Mouse (Mus musculus) gastrocnemius, adult 8-10 months (tissue): ENCODE results near the gene Apoe. TPM values are rescaled to one million over a fixed set of nuclear protein-coding genes. Genes with fewer than 3 reads are reported as not detected.

ENCODE experiments used
- DNase-seq, 2 experiments: peaks; one replicate each; pipeline ENCODE4 v3.0.0; 2022; ENCODE audit warnings: low spot score in 2 of 2
- total RNA-seq, 4 experiments: library from RNA; stranded (reverse); gene quantifications; 2 replicates each; pipeline ENCODE4 v1.2.4; 2022

The Apoe gene
- total RNA-seq, 4 experiments from 2014 or later: 18.8 to 67.9 (median 47.9) TPM

DNA sequence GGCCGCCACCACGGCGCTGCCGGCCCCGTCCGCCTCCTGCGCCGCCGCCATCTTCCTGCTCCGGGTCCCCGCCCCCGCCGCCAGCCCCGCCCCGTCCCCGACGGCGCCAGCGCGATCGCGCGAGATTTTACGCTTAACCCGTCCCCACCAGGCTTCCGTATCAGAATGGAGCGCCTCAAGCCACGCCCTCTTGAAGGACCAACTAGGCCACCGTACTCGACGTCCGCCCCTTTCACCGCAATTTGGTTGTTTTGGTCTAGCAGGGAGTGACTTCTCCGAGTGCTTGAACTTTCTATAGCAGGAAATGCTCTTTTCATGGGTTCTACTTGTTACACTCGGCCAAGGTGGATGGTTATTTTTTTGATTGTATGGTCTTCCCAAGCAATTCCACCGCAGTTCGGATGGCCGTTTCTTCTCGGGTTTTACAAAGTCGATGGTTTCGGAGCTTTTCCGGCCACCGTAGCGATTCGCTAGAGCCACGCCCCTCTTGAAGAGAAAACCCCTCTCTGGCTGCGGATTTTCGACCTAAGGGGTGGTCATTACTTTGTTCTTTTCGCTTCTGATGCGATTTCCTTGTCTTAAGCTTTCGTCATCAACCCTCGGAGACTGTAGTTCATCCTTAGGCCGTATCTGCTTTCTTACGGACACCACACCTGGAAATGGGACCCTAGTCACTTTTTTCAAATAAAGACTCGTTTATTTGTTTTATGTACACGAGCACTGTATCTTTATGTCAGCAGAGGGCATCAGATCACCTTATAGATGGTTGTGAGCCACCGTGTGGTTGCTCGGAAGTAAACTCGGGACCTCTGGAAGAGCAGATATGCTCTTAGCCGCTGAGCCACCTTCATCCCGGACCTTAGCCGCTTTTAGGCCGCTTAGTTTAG is 33.8 kb downstream of the Apoe start, which contains the start of gene Clptm1:
Gene Clptm1, minus strand, starts transcription at position 79 of the 887 bp plus-strand sequence.
- DNase-seq: peak; percentile 93 to 94

DNA sequence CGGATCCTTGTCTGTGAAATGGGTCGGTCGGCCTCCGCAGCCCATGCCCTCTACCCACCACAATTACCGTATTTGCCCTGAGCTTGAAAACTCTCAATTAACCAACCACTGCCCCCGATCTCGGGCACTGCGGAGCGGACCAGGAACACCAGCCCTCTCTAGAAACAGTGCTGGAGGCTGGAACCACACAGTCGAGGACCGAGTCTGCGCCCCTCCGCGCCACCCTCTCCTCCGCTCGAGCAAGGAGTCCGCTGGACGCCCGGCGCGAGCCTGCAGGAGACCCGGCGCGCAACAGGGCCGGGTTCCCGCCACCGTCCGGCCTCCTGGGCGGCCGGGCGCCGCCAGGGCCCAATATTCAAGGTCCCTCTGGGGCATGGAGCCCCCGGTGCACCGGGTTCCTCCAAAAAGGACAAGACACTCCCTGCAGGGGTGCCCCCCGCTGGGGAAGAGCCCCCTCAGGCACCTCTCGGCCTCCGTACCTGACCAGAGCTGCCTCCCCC is 34.5 kb downstream of the Apoe start:
- DNase-seq: no peak

DNA sequence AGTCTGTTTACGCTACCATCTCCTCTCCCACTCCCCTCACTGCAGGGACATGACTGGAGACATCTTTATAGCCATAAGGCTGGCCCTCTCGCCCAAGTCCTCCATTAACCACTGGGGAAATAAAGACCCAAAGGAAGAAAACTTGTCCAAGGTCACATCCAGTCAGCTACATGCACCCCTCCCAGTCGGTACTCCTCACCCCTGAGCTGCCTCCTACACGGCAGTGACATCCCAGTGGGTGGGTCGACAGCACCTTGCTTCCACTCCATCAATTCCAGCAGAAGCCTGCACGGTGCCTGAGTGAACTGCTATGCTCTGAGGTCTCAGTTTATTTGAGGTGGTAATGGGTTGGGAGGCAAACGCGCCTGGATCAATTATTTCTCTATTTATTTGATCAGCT is 35.0 kb downstream of the Apoe start:
- no peak for DNase-seq

DNA sequence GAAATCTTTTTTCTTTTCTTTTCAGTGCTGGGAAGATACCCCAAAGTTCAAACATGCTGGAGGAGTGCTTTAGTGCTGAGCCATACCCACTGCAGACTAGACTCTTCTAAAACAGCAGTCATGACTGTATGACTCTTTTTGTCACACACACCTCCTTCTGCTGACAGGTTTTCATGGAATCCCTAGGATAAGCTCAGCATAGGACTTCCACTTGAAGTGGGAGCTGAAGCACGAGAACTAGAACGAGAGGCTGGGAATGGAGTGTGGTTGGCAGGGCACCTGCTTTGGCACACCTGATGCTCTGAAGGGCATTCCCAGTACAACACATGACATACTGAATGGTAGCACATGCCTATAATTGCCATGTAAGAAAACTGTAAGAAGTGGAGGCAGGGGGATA is 46.4 kb downstream of the Apoe start:
- no peak for DNase-seq

DNA sequence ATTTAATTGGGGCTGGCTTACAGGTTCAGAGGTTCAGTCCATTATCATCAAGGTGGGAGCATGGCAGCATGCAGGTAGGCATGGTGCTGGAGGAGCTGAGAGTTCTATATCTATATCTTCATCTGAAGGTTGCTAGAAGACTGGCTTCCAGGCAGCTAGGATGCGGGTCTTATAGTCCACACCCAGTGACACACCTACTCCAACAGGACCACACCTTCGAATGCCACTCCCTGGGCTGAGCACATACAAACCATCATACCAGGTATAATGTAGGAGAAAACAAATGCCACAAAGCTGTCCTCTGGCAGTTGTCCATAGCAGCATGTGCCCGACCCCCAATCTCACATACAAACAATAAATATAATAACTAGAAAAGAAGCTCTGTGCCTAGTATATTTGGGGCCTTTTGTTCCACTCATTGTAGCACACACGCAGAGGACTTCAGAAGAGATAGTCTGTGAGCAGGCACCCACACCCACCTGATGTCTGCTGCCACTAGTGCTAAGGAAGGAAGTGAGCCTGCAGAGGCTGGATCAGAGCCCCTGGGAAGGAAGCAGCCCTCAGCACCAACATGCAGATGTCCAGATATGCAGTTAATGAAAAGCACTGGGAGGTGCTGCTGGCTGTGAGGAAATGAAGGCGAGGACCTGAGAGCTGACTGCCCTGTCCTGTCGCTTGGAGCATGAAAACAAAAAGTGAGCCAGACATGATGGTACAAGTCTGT is 47.8 kb downstream of the Apoe start:
- no peak for DNase-seq

Other genes starting within 250 kb of the Apoe start
- 10 to 100 TPM; 18.0 to 20.0 (median 19.8) TPM for gene Mark4, start 240.4 kb downstream of the Apoe start, total RNA-seq
- gene Exoc3l2, start 235.9 kb downstream of the Apoe start, total RNA-seq: under 1 TPM; 0.27 to 0.80 (median 0.35) TPM
- gene Bloc1s3, start 190.8 kb downstream of the Apoe start, total RNA-seq: 1 to 10 TPM; 2.1 to 2.7 (median 2.3) TPM
- gene Trappc6a, start 190.8 kb downstream of the Apoe start, total RNA-seq: 10 to 100 TPM in 1 of 4 experiments, 1 to 10 TPM in 3; 7.6 to 10.2 (median 8.8) TPM
- not detected for gene Nkpd1, start 181.3 kb downstream of the Apoe start, total RNA-seq
- gene Ppp1r37, start 136.1 kb downstream of the Apoe start, total RNA-seq: 10 to 100 TPM; 45.9 to 52.8 (median 48.8) TPM
- 1 to 10 TPM in 1 of 4 experiments, under 1 TPM in 3; 0.56 to 1.1 (median 0.77) TPM for gene Zfp296, start 121.9 kb downstream of the Apoe start, total RNA-seq
- gene Gemin7, start 121.6 kb downstream of the Apoe start, total RNA-seq: 100 to 1,000 TPM in 2 of 4 experiments, 10 to 100 TPM in 2; 78.5 to 108 (median 99.3) TPM
- 10 to 100 TPM in 1 of 4 experiments, 1 to 10 TPM in 3; 6.3 to 10.0 (median 9.2) TPM for gene Clasrp, start 94.7 kb downstream of the Apoe start, total RNA-seq
- gene Relb, start 69.8 kb downstream of the Apoe start, total RNA-seq: 10 to 100 TPM in 2 of 4 experiments, 1 to 10 TPM in 2; 7.0 to 12.5 (median 9.5) TPM
- gene Clptm1, start 34.2 kb downstream of the Apoe start, total RNA-seq: 10 to 100 TPM; 49.6 to 55.5 (median 51.0) TPM
- gene Apoc2, start 21.2 kb downstream of the Apoe start, total RNA-seq: not detected
- not detected for gene Gm44805, start 17.8 kb downstream of the Apoe start, total RNA-seq
- not detected for gene Apoc4, start 17.7 kb downstream of the Apoe start, total RNA-seq
- 1 to 10 TPM in 2 of 4 experiments, not detected in 2; 1.1 to 2.1 TPM for gene Apoc1, start 6.5 kb downstream of the Apoe start, total RNA-seq
- gene Tomm40, start 16.2 kb upstream of the Apoe start, total RNA-seq: 10 to 100 TPM; 44.3 to 48.3 (median 46.0) TPM
- gene Nectin2, start 51.3 kb upstream of the Apoe start, total RNA-seq: 1 to 10 TPM; 1.0 to 1.8 (median 1.5) TPM
- gene Bcam, start 71.8 kb upstream of the Apoe start, total RNA-seq: 10 to 100 TPM; 16.7 to 24.4 (median 18.0) TPM
- not detected for gene Cblc, start 97.6 kb upstream of the Apoe start, total RNA-seq
- gene Bcl3, start 123.6 kb upstream of the Apoe start, total RNA-seq: under 1 TPM; 0.58 to 0.62 (median 0.61) TPM
- not detected for gene Gm19345, start 152.8 kb upstream of the Apoe start, total RNA-seq
- not detected for gene Ceacam16, start 162.1 kb upstream of the Apoe start, total RNA-seq
- gene Ceacam19, start 188.8 kb upstream of the Apoe start, total RNA-seq: not detected
- 1 to 10 TPM; 4.3 to 6.7 (median 4.9) TPM for gene Pvr, start 222.0 kb upstream of the Apoe start, total RNA-seq